Mouse (Mus musculus): ENCODE measurements at regions not wholly inside any gene's neighbourhood (a gene's known extent, or its start where the extent isn't known, plus 50 kb on each side); places are given as distances from the start of the nearest gene placed in this dataset.

DNA sequence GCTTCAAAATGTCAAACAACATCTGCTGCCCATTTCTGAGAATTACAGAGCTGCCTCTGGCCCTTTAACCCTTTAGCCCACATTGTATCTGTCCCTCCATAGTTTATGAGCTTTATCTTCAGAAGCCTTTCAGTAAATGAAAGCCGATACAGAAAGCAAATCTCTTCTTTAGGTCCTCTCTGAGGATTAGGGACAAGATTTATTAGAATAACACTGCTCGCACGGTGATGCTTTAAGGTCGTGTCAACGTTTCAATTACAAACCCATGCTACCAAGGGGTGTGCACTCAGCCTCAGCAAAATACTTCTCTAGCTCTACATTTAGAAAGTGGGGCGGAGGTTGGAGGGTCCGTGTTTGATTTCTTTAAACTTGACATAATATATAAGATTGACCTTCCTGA lies 472.0 kb upstream of the 4930412O13Rik start:
- TF ChIP-seq CTCF (IDR thresholded peaks at IDR 0.05; ENCODE audit: low read depth) = no peak
- TF ChIP-seq EP300 (optimal IDR thresholded peaks at IDR 0.05) = no peak

Data from stomach, postnatal 0 days (tissue).